Mouse (Mus musculus): ENCODE data around the gene Rab11fip4.

DNA sequence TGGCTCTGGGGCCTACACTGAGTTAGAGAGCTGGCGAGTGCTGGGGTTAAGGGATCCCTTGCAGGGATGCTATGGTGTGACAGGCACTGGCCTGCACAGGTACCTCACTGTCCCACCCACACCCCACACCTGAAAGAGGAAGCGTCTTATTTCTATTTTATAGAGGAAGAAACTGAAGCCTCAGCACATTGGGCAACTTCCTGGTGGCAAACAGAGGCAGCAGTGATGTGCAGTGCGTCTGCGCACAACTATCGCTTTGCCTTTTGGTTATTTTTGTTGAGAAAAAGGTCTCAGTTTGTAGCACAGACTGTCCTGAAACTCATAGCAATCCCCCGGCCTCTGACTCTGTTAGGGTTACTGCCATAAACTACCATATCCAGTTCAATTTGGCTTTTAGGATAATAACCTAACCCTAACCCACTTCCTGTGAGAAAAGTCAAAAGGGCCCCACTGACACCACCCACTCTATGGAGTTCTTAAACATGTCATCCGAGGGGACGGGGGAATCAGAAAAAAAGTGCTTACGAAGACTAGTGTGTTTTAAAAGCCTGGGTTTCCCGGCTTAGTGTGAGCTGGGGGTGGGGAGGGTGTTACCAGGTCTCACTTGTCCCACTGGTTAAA is 67.3 kb downstream of the Rab11fip4 start:
- TF ChIP-seq ZNF384 (IDR thresholded peaks at IDR 0.05; ENCODE audit: low read depth, low read length) = no peak
- no peak for TF ChIP-seq CHD2 (IDR thresholded peaks at IDR 0.05; ENCODE audit: low read depth, low read length)
- TF ChIP-seq MAFK (IDR thresholded peaks at IDR 0.05; ENCODE audit: insufficient read depth, low read depth, low read length) = no peak
- TF ChIP-seq ZC3H11A (IDR thresholded peaks at IDR 0.05; ENCODE audit: borderline replicate concordance, low read depth, low read length) = no peak

Data from ES-E14 (cell line).